Mouse (Mus musculus): ENCODE data around the gene Lsm4. TPM values are rescaled to one million over a fixed set of nuclear protein-coding genes. Genes with fewer than 3 reads are reported as not detected.

The Lsm4 gene
- total RNA-seq, 2 experiments from 2014 or later: 73.2 to 75.9 TPM

- no peak for DNase-seq (ENCODE audit: low spot score in 2 of 2)
Observed at GRCm38 (mm10) chr8:70677451-70678080, 4.5 kb downstream of the Lsm4 start.

GRCm38 (mm10) chr8:70678679-70679078 lies 5.6 kb downstream of the Lsm4 start:
- DNase-seq (ENCODE audit: low spot score in 2 of 2): no peak

GRCm38 (mm10) chr8:70679404-70679803 lies 6.4 kb downstream of the Lsm4 start:
- no peak for DNase-seq (ENCODE audit: low spot score in 2 of 2)

- DNase-seq (ENCODE audit: low spot score in 2 of 2): no peak
Observed at GRCm38 (mm10) chr8:70680039-70680438, 7.0 kb downstream of the Lsm4 start.

GRCm38 (mm10) chr8:70681410-70681809 lies 8.4 kb downstream of the Lsm4 start:
- DNase-seq (ENCODE audit: low spot score in 2 of 2): no peak

GRCm38 (mm10) chr8:70682193-70682592 lies 9.1 kb downstream of the Lsm4 start:
- peak; percentile 67 to 78 for DNase-seq (ENCODE audit: low spot score in 2 of 2)

GRCm38 (mm10) chr8:70682692-70683091 lies 9.6 kb downstream of the Lsm4 start:
- no peak for DNase-seq (ENCODE audit: low spot score in 2 of 2)

DNA sequence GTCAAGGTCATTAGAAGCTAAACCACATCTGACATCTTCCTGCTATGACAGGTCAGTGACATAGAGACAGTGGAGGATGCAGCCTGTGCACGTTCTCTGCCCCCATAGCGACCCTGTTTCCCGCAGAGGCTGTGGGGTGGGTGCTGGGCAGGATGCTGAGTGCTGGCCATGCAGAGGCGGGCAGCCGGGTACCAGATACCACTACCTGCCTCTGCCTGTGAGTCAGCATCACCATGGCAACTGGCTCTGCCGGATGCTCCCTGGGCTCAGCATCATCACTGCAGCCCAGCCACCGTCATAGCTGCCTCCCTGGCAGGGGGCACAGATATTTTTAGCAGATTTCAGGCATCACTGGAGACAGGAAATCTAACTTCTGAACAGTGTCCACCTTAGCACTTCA lies 11.2 kb downstream of the Lsm4 start:
- DNase-seq (ENCODE audit: low spot score in 2 of 2): no peak

DNA sequence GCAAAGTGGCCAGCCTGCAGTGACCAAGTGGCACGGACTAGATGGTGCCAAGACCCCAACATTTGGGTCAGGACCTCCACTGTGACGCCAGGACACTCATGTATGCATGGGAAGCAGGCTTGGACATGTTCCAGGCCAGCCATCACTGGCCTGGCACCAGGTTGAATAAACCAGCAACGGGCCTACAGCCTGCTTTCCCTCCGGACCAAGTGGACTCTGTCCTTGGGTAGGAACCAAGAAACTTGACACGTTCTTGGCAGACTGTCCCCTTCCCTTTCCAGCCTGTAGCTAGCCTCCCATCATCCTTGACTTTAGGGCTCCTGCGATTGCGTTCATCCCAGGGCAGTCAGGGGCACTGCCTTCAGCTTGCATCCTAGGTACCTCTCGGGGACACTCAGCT lies 14.5 kb downstream of the Lsm4 start:
- DNase-seq (ENCODE audit: low spot score in 2 of 2): peak in 1 of 2 experiments; percentile 50

- DNase-seq (ENCODE audit: low spot score in 2 of 2): no peak
Observed at GRCm38 (mm10) chr8:70688136-70688535, 15.1 kb downstream of the Lsm4 start.

GRCm38 (mm10) chr8:70689892-70690390 lies 16.9 kb downstream of the Lsm4 start:
- no peak for DNase-seq (ENCODE audit: low spot score in 2 of 2)

GRCm38 (mm10) chr8:70691230-70691629 lies 18.2 kb downstream of the Lsm4 start:
- no peak for DNase-seq (ENCODE audit: low spot score in 2 of 2)

GRCm38 (mm10) chr8:70691727-70692231 lies 18.7 kb downstream of the Lsm4 start:
- no peak for DNase-seq (ENCODE audit: low spot score in 2 of 2)

DNA sequence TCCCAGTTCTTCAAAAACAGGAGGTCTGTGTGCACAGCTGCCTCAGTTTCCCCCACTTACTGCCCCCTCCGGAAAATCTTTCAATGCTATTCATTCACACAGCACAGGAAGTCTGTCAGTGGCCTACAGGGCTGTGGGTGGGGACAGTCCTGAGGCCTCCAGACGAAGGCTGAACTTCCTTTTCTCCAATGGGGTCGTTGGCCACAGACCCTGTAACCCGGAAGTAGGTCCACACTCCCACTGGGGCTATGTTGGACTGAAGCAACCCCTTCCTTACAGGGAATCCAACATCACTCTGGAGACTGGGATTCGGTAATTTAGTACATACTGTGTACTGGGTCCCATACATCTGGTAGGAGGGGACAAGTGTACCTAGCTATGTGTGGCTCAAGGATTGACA lies 20.6 kb downstream of the Lsm4 start:
- no peak for DNase-seq (ENCODE audit: low spot score in 2 of 2)

GRCm38 (mm10) chr8:70695318-70696018 lies 22.4 kb downstream of the Lsm4 start:
- no peak for DNase-seq (ENCODE audit: low spot score in 2 of 2)

DNA sequence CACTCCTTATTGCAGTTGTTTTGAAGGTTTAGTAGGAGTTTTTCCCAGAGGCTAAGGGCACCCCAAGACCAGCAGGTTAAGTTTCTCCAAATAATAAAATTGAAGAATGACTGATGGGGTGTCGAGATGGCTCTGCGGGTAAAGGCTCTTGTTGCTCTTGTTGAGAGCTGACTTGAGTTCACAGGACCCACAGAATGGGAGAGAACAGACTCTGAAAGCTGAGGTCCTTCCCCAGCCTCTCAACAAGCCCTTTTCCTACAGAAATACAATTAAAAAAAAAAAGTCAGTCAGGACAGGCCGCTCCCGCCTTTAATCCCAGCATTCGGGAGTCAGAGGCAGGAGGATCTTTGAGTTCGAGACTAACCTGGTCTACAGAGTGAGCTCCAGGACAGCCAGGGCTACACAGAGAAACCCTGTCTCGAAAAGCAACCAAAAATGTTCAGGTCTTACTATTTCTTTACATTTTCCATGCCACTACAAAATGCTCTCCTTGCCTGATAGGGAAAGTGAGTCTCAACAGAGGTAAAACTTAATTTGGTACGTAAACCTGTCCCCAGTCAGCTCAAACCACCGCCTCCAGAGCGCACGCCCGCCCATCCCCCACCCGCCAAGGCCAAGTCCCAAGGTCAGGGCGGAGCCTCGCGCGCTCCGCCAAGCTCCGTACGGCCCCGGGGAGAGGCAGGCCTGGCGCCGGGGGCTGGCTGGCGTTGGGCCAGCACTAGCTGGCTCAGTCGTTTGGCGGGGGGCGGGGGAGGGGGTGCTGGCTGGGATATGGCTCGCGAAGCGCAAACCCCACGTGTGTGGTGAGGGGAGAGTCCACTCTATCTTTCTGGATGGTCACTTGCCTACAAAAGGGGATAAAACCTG lies 23.2 kb downstream of the Lsm4 start:
- DNase-seq (ENCODE audit: low spot score in 2 of 2): peak; percentile 74

DNA sequence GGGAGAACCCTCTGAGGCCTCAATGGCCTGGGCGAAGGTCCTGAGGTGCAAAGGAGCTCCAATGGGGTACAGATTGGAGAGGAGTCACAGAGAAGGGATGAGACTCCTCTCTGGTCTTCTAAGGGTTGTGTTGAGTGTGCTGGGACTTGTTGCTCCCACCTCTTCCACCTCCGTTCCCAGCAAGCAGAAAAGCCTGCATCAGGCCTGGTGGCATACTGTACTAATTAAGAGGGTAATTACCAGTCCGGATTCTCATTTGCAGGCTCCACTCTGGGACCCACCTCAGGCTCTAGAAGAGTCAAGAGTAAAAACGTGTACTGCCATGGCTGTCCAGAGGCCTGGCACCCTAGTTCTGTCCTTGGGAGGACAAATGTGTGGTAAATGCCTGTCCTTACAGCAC lies 23.9 kb downstream of the Lsm4 start:
- DNase-seq (ENCODE audit: low spot score in 2 of 2): no peak

- DNase-seq (ENCODE audit: low spot score in 2 of 2): no peak
Observed at GRCm38 (mm10) chr8:70697366-70698250, 24.6 kb downstream of the Lsm4 start.

- DNase-seq (ENCODE audit: low spot score in 2 of 2): peak; percentile 99 to 100
Observed at GRCm38 (mm10) chr8:70698310-70699109, 25.5 kb downstream of the Lsm4 start, which contains the start of gene Jund. Jund (plus strand) TSS chr8:70698949.
